Mouse (Mus musculus) lung, postnatal 25 days (tissue): ENCODE measurements at regions not wholly inside any gene's neighbourhood (a gene's known extent, or its start where the extent isn't known, plus 50 kb on each side); places are given as distances from the start of the nearest gene placed in this dataset.

ENCODE experiments used
- DNase-seq: peaks from one replicate; pipeline ENCODE4 v3.0.0; 2022; ENCODE audit warnings: low spot score

- DNase-seq, result no peak
Observed at GRCm38 (mm10) chrX:147616374-147616773, 62.5 kb upstream of the Lrch2 start.

- DNase-seq, result peak; percentile 26
Observed at GRCm38 (mm10) chrX:147608660-147609059, 54.8 kb upstream of the Lrch2 start.
